Mouse (Mus musculus): ENCODE data around the gene Nfe2l1. TPM values are rescaled to one million over a fixed set of nuclear protein-coding genes. Genes with fewer than 3 reads are reported as not detected.
A peak's percentile ranks its signal among the peaks of the same experiment; 100 is the strongest.

Nfe2l1 gene
- total RNA-seq, 2 experiments from 2014 or later: 167 to 175 TPM

DNA sequence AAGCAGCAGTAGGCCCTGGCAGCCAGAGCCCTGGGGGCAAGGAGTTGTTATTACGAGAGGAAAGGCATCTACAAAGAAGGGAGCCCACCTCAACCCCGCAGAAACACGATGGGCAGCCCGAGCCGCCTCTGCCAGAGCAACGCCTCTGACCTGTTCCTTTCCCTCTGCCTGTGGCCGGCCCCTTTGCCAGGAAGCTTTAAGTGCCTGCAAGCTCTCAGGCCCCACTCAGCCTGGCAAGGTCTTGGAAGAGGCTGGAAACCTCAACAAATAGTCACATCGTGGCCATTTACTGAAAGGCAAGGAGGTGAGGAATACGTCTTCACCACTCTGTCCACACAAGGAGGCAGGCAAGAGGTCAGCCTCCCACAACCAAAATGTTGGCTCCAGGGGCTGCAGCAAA, 61.5 kb downstream of the Nfe2l1 start:
- DNase-seq (ENCODE audit: extremely low spot score in 1 of 2, low spot score in 2 of 2): no peak
- intact Hi-C loops (cut with DNase I): no loop called here

Small RNA genes lying within 50 kb of the gene (microRNA-seq; reads per million reads assigned to microRNA genes)
- 48.9 reads per million, percentile 50 among the genes with 10 or more reads in this experiment for gene Mir152

Other genes with a start within 250 kb of the Nfe2l1 start
- gene Snx11, start 52.4 kb downstream of the Nfe2l1 start, total RNA-seq (2021): 10 to 100 TPM; 43.1 to 43.2 TPM
- gene Cbx1, start 40.8 kb downstream of the Nfe2l1 start, total RNA-seq (2021): 10 to 100 TPM; 49.3 to 52.2 TPM
- gene Copz2, start 19.9 kb upstream of the Nfe2l1 start, total RNA-seq (2021): 1 to 10 TPM; 2.5 to 3.1 TPM
- gene Cdk5rap3, start 86.5 kb upstream of the Nfe2l1 start, total RNA-seq (2021): 10 to 100 TPM; 50.5 to 52.5 TPM
- not detected for gene Prr15l, start 98.1 kb upstream of the Nfe2l1 start, total RNA-seq (2021)
- gene Pnpo, start 114.0 kb upstream of the Nfe2l1 start, total RNA-seq (2021): 10 to 100 TPM; 30.9 to 32.6 TPM
- 10 to 100 TPM in 1 of 2 experiments, 1 to 10 TPM in 1; 9.9 to 10.7 TPM for gene Sp2, start 153.0 kb upstream of the Nfe2l1 start, total RNA-seq (2021)
- gene Sp6, start 183.4 kb upstream of the Nfe2l1 start, total RNA-seq (2021): 1 to 10 TPM; 2.3 to 3.1 TPM
- gene Scrn2, start 200.0 kb upstream of the Nfe2l1 start, total RNA-seq (2021): 1 to 10 TPM; 3.9 to 4.2 TPM
- gene Lrrc46, start 211.4 kb upstream of the Nfe2l1 start, total RNA-seq (2021): under 1 TPM; 0.61 to 0.75 TPM
- 10 to 100 TPM; 69.0 to 69.2 TPM for gene Mrpl10, start 211.6 kb upstream of the Nfe2l1 start, total RNA-seq (2021)
- 10 to 100 TPM; 11.3 to 12.8 TPM for gene Osbpl7, start 220.7 kb upstream of the Nfe2l1 start, total RNA-seq (2021)